Mouse (Mus musculus) C2C12 (cell line): ENCODE measurements around the gene Top2a.

Experiments used
- CEBPB ChIP-seq: IDR thresholded peaks from one replicate; pipeline ENCODE4 v1.6.1; 2011; ENCODE audit warnings: low read depth, mild to moderate bottlenecking, control low read depth, moderate library complexity
- CTCF ChIP-seq: IDR thresholded peaks from one replicate; pipeline ENCODE4 v1.5.1; 2011; ENCODE audit not compliant: control insufficient read depth, insufficient read depth, insufficient read length
- MAX ChIP-seq: IDR thresholded peaks from one replicate; pipeline ENCODE4 v1.6.1; 2011; ENCODE audit warnings: mild to moderate bottlenecking, control low read depth
- MYOD1 ChIP-seq: IDR thresholded peaks from one replicate; pipeline ENCODE4 v1.6.1; 2011; ENCODE audit warnings: low read depth; ENCODE audit not compliant: control insufficient read depth, insufficient read length
- USF1 ChIP-seq: IDR thresholded peaks from one replicate; pipeline ENCODE4 v1.6.1; 2011; ENCODE audit warnings: low read depth, mild to moderate bottlenecking, control low read depth, moderate library complexity

- TF ChIP-seq CTCF (no peak), MAX (no peak), USF1 (no peak), MYOD1 (no peak), CEBPB (no peak)
These were observed 44.5 kb upstream of the Top2a start for GRCm38 (mm10) chr11:99068455-99068854.
